Mouse (Mus musculus) lung, embryonic 15.5 days (tissue): Measurements from ENCODE around the gene Slc25a21. TPM values are rescaled to one million over a fixed set of nuclear protein-coding genes. Genes with fewer than 3 reads are reported as not detected.
A peak's percentile ranks its signal among the peaks of the same experiment; 100 is the strongest.

Experiments used
- ATAC-seq: fragments of 200-750 bp; cut with Nextera tagmentation; 2 replicates; pipeline ENCODE4 v1.8.0; 2017; ENCODE audit warnings: moderate number of reproducible peaks, borderline replicate concordance; ENCODE audit not compliant: low FRiP score, low TSS enrichment; ENCODE audit errors: extremely low read depth
- H3K27ac ChIP-seq: fragments of 300-500 bp; sonication (generic); 2 replicates; pipeline ENCODE4 v1.5.1; 2015; ENCODE audit warnings: moderate library complexity, mild to moderate bottlenecking, inconsistent platforms
- H3K27me3 ChIP-seq: fragments of 300-500 bp; sonication (generic); 2 replicates; pipeline ENCODE4 v1.6.1; 2015; ENCODE audit warnings: inconsistent platforms
- H3K36me3 ChIP-seq: fragments of 300-500 bp; sonication (generic); 2 replicates; pipeline ENCODE4 v1.6.1; 2015; ENCODE audit warnings: inconsistent platforms
- H3K4me1 ChIP-seq: fragments of 300-500 bp; sonication (generic); 2 replicates; pipeline ENCODE4 v1.6.1; 2015; ENCODE audit warnings: inconsistent platforms
- H3K4me2 ChIP-seq: fragments of 300-500 bp; sonication (generic); 2 replicates; pipeline ENCODE4 v1.6.1; 2015; ENCODE audit warnings: inconsistent platforms, mild to moderate bottlenecking, moderate library complexity
- H3K4me3 ChIP-seq: fragments of 300-500 bp; sonication (generic); 2 replicates; pipeline ENCODE4 v1.5.1; 2015; ENCODE audit warnings: mild to moderate bottlenecking, inconsistent platforms
- H3K9ac ChIP-seq: fragments of 300-500 bp; sonication (generic); 2 replicates; pipeline ENCODE4 v1.6.1; 2015; ENCODE audit warnings: inconsistent platforms
- H3K9me3 ChIP-seq: fragments of 300-500 bp; sonication (generic); 2 replicates; pipeline ENCODE4 v1.6.1; 2016; ENCODE audit warnings: inconsistent platforms
- WGBS: fragments of 180-500 bp; shearing (Covaris S2); methylation state at CpG from one replicate; pipeline ENCODE4 v1.1.7; 2015; 5-methylcytosine and 5-hydroxymethylcytosine counted together
- polyA plus RNA-seq: library from polyadenylated mRNA; unstranded; fragments of >200 nt; fragmentation: Nextera tagmentation; extraction: Ambion mirVana; gene quantifications from 2 replicates; pipeline ENCODE4 v1.2.1, GENCODE M21; 2015

Gene Slc25a21
- polyA plus RNA-seq, 1 experiment from 2014 or later, result 0.54 TPM

- H3K9ac ChIP-seq, result no peak overlapping the region
- no peak overlapping the region for H3K27ac ChIP-seq
- WGBS, result 56% methylated on average over 3 of the region's 3 CpGs
- ATAC-seq, result no peak
- H3K4me3 ChIP-seq, result no peak overlapping the region
- H3K27me3 ChIP-seq, result no peaks in the 10 kb centered on the region
- H3K36me3 ChIP-seq, result no peaks in the 10 kb centered on the region
- no peak overlapping the region for H3K4me2 ChIP-seq
- H3K4me1 ChIP-seq, result no peaks in the 10 kb centered on the region
- H3K9me3 ChIP-seq, result no peaks in the 10 kb centered on the region
These were observed 98.2 kb downstream of the Slc25a21 start for GRCm38 (mm10) chr12:57099066-57099465.

- Histone ChIP-seq H3K9me3 (no peaks in the 10 kb centered on the region), H3K27ac (no peak overlapping the region), H3K9ac (no peak overlapping the region), H3K4me1 (no peaks in the 10 kb centered on the region), H3K36me3 (no peaks in the 10 kb centered on the region), H3K4me2 (no peak overlapping the region), H3K27me3 (no peaks in the 10 kb centered on the region), H3K4me3 (no peak overlapping the region)
- ATAC-seq, result no peak
- 74% methylated on average over 5 of the region's 5 CpGs for WGBS
These were observed 98.9 kb downstream of the Slc25a21 start for GRCm38 (mm10) chr12:57098371-57098770.

DNA sequence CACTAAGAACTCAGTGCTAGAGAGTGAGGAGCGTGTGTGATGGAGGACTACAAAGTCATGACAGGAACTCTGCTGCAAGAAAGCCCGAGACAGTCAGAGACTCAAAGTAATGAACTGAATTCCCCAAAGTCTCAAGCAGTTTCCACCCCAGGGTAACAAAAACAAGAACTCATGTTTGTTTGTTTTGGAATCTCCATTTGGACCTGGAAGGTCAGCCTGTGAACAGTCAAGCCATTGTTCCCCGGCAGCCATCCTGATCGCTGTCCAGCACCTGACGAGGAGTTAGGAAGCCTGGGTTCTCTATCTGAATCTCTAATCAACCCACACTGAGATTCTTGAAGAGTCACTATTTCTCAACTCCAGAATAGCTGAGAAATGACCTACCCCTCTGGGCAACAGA lies 104.2 kb downstream of the Slc25a21 start:
- WGBS, result 32% methylated on average over 5 of the region's 5 CpGs
- no peak for ATAC-seq
- Histone ChIP-seq H3K36me3 (no peaks in the 10 kb centered on the region), H3K4me3 (no peak overlapping the region), H3K4me1 (no peaks in the 10 kb centered on the region), H3K4me2 (no peak overlapping the region), H3K27me3 (no peaks in the 10 kb centered on the region), H3K9ac (no peak overlapping the region), H3K9me3 (no peaks in the 10 kb centered on the region), H3K27ac (no peak overlapping the region)

DNA sequence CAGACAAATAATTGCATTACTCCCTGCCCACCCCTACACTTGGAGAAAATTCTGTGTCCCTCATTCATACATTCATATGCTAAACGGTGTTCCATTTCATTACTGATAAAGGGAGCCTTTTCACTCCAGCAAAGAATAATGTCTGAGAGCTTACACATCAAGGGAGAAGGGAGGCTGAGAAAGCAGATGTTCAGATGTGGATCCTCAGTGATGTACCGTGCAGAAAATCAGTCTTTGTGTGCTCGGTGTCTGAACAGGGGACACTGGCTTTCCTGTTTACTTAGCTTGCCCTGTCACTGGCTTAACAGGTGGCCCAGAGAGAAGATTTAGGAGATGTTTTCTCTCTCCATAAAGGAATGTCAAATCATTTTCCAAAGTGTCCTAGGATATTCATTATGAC lies 112.8 kb downstream of the Slc25a21 start:
- Histone ChIP-seq H3K9me3 (no peaks in the 10 kb centered on the region), H3K4me1 (no peaks in the 10 kb centered on the region), H3K27me3 (no peaks in the 10 kb centered on the region), H3K9ac (no peak overlapping the region), H3K4me2 (no peak overlapping the region), H3K4me3 (no peak overlapping the region), H3K27ac (no peak overlapping the region), H3K36me3 (no peaks in the 10 kb centered on the region)
- WGBS, result 48% methylated on average over 3 of the region's 3 CpGs
- ATAC-seq, result no peak

GRCm38 (mm10) chr12:57083533-57083932 lies 113.7 kb downstream of the Slc25a21 start:
- ATAC-seq, result no peak
- Histone ChIP-seq H3K27ac (no peak overlapping the region), H3K4me2 (no peak overlapping the region), H3K9me3 (no peaks in the 10 kb centered on the region), H3K4me3 (no peak overlapping the region), H3K27me3 (no peaks in the 10 kb centered on the region), H3K9ac (no peak overlapping the region), H3K36me3 (no peaks in the 10 kb centered on the region), H3K4me1 (no peaks in the 10 kb centered on the region)
- 74% methylated on average over 5 of the region's 5 CpGs for WGBS

- ATAC-seq, result no peak
- Histone ChIP-seq H3K4me2 (no peak overlapping the region), H3K36me3 (no peaks in the 10 kb centered on the region), H3K9ac (no peak overlapping the region), H3K9me3 (no peaks in the 10 kb centered on the region), H3K27me3 (no peaks in the 10 kb centered on the region), H3K4me1 (no peaks in the 10 kb centered on the region), H3K4me3 (no peak overlapping the region), H3K27ac (no peak overlapping the region)
- 69% methylated on average over 4 of the region's 4 CpGs for WGBS
These were observed 120.7 kb downstream of the Slc25a21 start for GRCm38 (mm10) chr12:57076606-57077005.

GRCm38 (mm10) chr12:57072616-57073015 lies 124.7 kb downstream of the Slc25a21 start:
- WGBS, result 89% methylated on average over 2 of the region's 2 CpGs

DNA sequence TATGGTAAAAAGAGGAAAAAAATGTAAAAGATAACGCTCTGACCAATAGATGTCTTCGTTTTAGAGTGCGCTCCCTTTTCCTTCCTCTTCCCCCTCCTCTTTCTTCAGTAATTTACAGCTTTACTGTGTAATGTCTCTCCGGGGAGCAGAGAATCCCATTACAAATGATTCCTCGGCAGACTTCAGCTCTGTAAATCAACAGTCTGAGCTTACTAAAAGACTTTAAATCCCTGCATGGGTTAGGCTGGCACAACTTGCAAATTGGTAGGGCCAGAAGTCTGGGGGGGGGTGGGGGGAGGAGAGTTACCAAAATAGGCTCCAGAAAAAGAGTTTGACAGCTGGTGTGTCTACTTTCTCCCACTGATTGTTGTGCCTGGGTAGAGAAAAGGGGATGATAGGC lies 128.7 kb downstream of the Slc25a21 start:
- Histone ChIP-seq H3K9me3 (no peaks in the 10 kb centered on the region), H3K9ac (no peak overlapping the region)
- no peak for ATAC-seq

More at GRCm38 (mm10) chr12:57072616-57073015, 124.7 kb downstream of the Slc25a21 start:
- no peaks in the 10 kb centered on the region for H3K4me1 ChIP-seq
- ATAC-seq, result no peak
- H3K4me2 ChIP-seq, result no peak overlapping the region
- no peak overlapping the region for H3K27ac ChIP-seq
- H3K4me3 ChIP-seq, result no peak overlapping the region
- H3K9ac ChIP-seq, result no peak overlapping the region
- H3K27me3 ChIP-seq, result no peaks in the 10 kb centered on the region
- H3K9me3 ChIP-seq, result no peaks in the 10 kb centered on the region
- H3K36me3 ChIP-seq, result no peaks in the 10 kb centered on the region

GRCm38 (mm10) chr12:57019737-57020136 lies 177.5 kb downstream of the Slc25a21 start:
- WGBS, result 35% methylated on average over 4 of the region's 4 CpGs
- ATAC-seq, result peak; percentile 64; the same call in 1 of the 2 replicates
- no peak overlapping the region for H3K27ac ChIP-seq

More for the DNA sequence above, 128.7 kb downstream of the Slc25a21 start:
- WGBS, result 49% methylated on average over 5 of the region's 5 CpGs
- no peak overlapping the region for H3K4me3 ChIP-seq
- no peaks in the 10 kb centered on the region for H3K36me3 ChIP-seq
- no peak overlapping the region for H3K27ac ChIP-seq
- H3K4me1 ChIP-seq, result no peaks in the 10 kb centered on the region
- no peak overlapping the region for H3K4me2 ChIP-seq
- no peaks in the 10 kb centered on the region for H3K27me3 ChIP-seq

DNA sequence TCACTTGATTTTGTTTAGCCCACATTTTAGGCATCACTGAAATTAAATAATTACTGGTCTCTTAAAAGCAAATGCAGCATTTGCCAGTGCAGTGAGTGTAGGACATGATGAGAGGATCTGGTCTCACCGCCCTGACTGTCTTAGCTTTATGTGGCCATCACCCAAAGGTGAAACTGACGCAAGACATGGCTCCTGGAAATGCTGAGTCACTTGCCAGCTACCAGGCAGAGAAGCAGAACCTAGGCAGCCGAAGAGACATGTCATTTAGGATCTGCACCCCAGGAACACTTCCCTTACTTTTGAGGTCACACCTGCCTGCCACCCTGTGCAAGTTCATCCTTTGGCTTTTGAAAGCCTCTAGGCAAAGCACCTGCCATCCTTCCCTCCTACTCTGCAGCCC lies 180.4 kb downstream of the Slc25a21 start:
- H3K4me2 ChIP-seq, result no peak overlapping the region
- ATAC-seq, result no peak
- H3K36me3 ChIP-seq, result no peaks in the 10 kb centered on the region
- WGBS, result 63% methylated on average over 3 of the region's 3 CpGs
- H3K9me3 ChIP-seq, result no peaks in the 10 kb centered on the region
- H3K4me3 ChIP-seq, result no peak overlapping the region
- H3K27me3 ChIP-seq, result no peaks in the 10 kb centered on the region
- 0 out of 2 replicates have a peak, but pooled peaks cover 2% of the 10 kb centered on the region for H3K4me1 ChIP-seq
- no peak overlapping the region for H3K27ac ChIP-seq
- H3K9ac ChIP-seq, result no peak overlapping the region

More at GRCm38 (mm10) chr12:57019737-57020136, 177.5 kb downstream of the Slc25a21 start:
- 0 out of 2 replicates have a peak, but pooled peaks cover 2% of the 10 kb centered on the region for H3K4me1 ChIP-seq
- H3K4me3 ChIP-seq, result no peak overlapping the region
- H3K9ac ChIP-seq, result no peak overlapping the region
- H3K27me3 ChIP-seq, result no peaks in the 10 kb centered on the region
- H3K9me3 ChIP-seq, result no peaks in the 10 kb centered on the region
- H3K4me2 ChIP-seq, result no peak overlapping the region
- H3K36me3 ChIP-seq, result no peaks in the 10 kb centered on the region

- ATAC-seq, result peak; percentile 62; the same call in 1 of the 2 replicates
- 32% methylated on average over 3 of the region's 3 CpGs for WGBS
- no peak overlapping the region for H3K27ac ChIP-seq
These were observed 180.9 kb downstream of the Slc25a21 start for GRCm38 (mm10) chr12:57016324-57016723.

DNA sequence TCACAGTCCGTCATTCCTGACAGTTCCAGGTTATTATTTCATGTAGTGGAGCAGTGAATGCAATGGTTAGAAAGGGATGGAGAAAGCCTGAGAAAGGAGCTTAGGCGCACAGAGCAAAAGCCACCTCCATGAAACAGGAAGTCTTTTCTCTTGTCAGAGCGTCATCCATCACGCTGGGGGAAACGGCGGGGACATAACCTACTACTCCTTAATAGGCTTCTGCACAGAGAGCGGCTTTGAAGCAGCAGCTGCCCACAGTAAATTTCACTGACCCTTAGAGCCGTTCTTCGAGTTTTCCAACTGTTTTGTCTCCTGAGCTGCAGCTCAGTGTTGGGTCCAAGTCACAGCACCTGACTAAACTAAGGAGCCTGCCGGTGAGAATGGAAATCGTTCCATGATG lies 188.3 kb downstream of the Slc25a21 start:
- H3K4me3 ChIP-seq, result no peak overlapping the region
- H3K27ac ChIP-seq, result no peak overlapping the region
- no peaks in the 10 kb centered on the region for H3K4me1 ChIP-seq
- H3K9ac ChIP-seq, result no peak overlapping the region
- H3K36me3 ChIP-seq, result no peaks in the 10 kb centered on the region
- no peaks in the 10 kb centered on the region for H3K27me3 ChIP-seq
- 27% methylated on average over 11 of the region's 11 CpGs for WGBS
- no peak for ATAC-seq
- H3K9me3 ChIP-seq, result no peaks in the 10 kb centered on the region
- H3K4me2 ChIP-seq, result no peak overlapping the region

More at GRCm38 (mm10) chr12:57016324-57016723, 180.9 kb downstream of the Slc25a21 start:
- no peaks in the 10 kb centered on the region for H3K9me3 ChIP-seq
- no peak overlapping the region for H3K9ac ChIP-seq
- H3K4me3 ChIP-seq, result no peak overlapping the region
- H3K36me3 ChIP-seq, result no peaks in the 10 kb centered on the region
- H3K27me3 ChIP-seq, result no peaks in the 10 kb centered on the region
- 0 out of 2 replicates have a peak, but pooled peaks cover 2% of the 10 kb centered on the region for H3K4me1 ChIP-seq
- no peak overlapping the region for H3K4me2 ChIP-seq

DNA sequence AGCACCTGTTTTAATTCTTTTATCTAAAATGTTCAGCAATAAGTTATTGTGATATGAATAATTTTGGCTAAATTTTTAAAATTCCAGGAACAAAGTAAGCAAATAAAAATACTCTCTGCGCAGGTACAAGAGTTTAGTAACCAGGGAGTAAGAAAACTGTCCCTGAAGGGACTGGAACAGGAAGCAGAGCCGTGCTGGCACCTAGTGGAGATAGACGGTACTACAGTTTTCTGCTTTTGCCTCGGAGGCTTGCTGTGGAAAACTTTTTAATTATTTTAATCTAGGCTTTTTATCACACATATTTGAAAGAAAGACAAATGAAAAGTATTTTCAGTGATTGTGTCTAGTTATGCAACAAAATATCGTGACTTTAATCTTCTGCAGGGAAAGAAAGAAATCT lies 211.2 kb downstream of the Slc25a21 start:
- Histone ChIP-seq H3K27ac (no peak overlapping the region), H3K9me3 (no peaks in the 10 kb centered on the region)
- ATAC-seq, result no peak

More for the DNA sequence above, 211.2 kb downstream of the Slc25a21 start:
- Histone ChIP-seq H3K9ac (no peak overlapping the region), H3K4me1 (no peaks in the 10 kb centered on the region), H3K4me2 (no peak overlapping the region), H3K4me3 (no peak overlapping the region), H3K36me3 (no peaks in the 10 kb centered on the region), H3K27me3 (0 out of 2 replicates have a peak, but pooled peaks cover 4% of the 10 kb centered on the region)
- WGBS, result 8% methylated on average over 5 of the region's 5 CpGs
